Mouse (Mus musculus) heart, embryonic 13.5 days (tissue): ENCODE measurements around the gene Pak7. TPM values are rescaled to one million over a fixed set of nuclear protein-coding genes. Genes with fewer than 3 reads are reported as not detected.

ENCODE experiments used
- ATAC-seq: fragments of 200-750 bp; cut with Nextera tagmentation; 2 replicates; pipeline ENCODE4 v1.8.0; 2017; ENCODE audit warnings: moderate TSS enrichment; ENCODE audit not compliant: insufficient number of reproducible peaks, low FRiP score, low TSS enrichment; ENCODE audit errors: extremely low read depth
- H3K27ac ChIP-seq: fragments of 300-500 bp; sonication (generic); replicated peaks from 2 replicates; pipeline ENCODE4 v1.5.1; 2015; ENCODE audit warnings: moderate library complexity, mild to moderate bottlenecking, inconsistent platforms
- H3K27me3 ChIP-seq: fragments of 300-500 bp; sonication (generic); replicated peaks from 2 replicates; pipeline ENCODE4 v1.6.1; 2015; ENCODE audit warnings: mild to moderate bottlenecking, inconsistent platforms
- H3K36me3 ChIP-seq: fragments of 300-500 bp; sonication (generic); 2 replicates; pipeline ENCODE4 v1.6.1; 2015; ENCODE audit warnings: mild to moderate bottlenecking, inconsistent platforms
- H3K4me1 ChIP-seq: fragments of 300-500 bp; sonication (generic); 2 replicates; pipeline ENCODE4 v1.6.1; 2015; ENCODE audit warnings: inconsistent platforms
- H3K4me2 ChIP-seq: fragments of 300-500 bp; sonication (generic); 2 replicates; pipeline ENCODE4 v1.6.1; 2015; ENCODE audit warnings: inconsistent platforms, mild to moderate bottlenecking, moderate library complexity
- H3K4me3 ChIP-seq: fragments of 300-500 bp; sonication (generic); 2 replicates; pipeline ENCODE4 v1.5.1; 2015; ENCODE audit warnings: moderate library complexity, mild to moderate bottlenecking, inconsistent platforms
- H3K9ac ChIP-seq: fragments of 300-500 bp; sonication (generic); 2 replicates; pipeline ENCODE4 v1.6.1; 2015; ENCODE audit warnings: inconsistent platforms, mild to moderate bottlenecking, moderate library complexity
- H3K9me3 ChIP-seq: fragments of 300-500 bp; sonication (generic); 2 replicates; pipeline ENCODE4 v1.6.1; 2016; ENCODE audit warnings: inconsistent platforms
- WGBS: fragments of 180-500 bp; shearing (Covaris S2); methylation state at CpG from one replicate; pipeline ENCODE4 v1.1.7; 2015; ENCODE audit warnings: mixed read lengths; 5-methylcytosine and 5-hydroxymethylcytosine counted together
- polyA plus RNA-seq: library from polyadenylated mRNA; unstranded; fragments of >200 nt; fragmentation: Nextera tagmentation; extraction: Ambion mirVana; gene quantifications from 2 replicates; pipeline ENCODE4 v1.2.1, GENCODE M21; 2015

Pak7 gene
- polyA plus RNA-seq, 1 experiment from 2014 or later = 0.45 TPM

GRCm38 (mm10) chr2:136149530-136149929 is 238.2 kb downstream of the Pak7 start:
- no peak overlapping the region for H3K4me2 ChIP-seq
- no peaks in the 10 kb centered on the region for H3K4me1 ChIP-seq
- no peaks in the 10 kb centered on the region for H3K36me3 ChIP-seq
- no peaks in the 10 kb centered on the region for H3K27me3 ChIP-seq
- ATAC-seq = no peak
- H3K27ac ChIP-seq = no peak overlapping the region
- no peaks in the 10 kb centered on the region for H3K9me3 ChIP-seq
- no peak overlapping the region for H3K4me3 ChIP-seq
- no peak overlapping the region for H3K9ac ChIP-seq
- WGBS = 36% methylated on average over 4 of the region's 4 CpGs

DNA sequence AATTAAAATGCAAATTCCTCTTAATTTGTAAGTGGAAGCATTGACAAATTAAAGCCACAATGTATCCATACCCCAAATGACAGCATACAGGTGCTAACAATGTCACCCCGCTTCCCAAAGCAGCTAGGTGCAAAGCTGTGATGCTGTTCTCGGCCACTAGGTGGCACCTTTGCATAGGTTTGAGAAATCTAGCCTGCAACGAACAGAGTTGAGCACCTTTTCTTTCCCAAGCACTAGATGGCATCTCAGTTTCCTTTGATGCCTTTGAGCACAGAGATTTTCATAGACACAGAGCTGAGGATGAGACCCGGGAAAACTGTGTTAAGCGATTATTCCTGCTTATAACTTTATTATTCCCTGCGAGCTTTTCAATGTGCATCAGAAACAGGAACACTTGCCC is 238.8 kb downstream of the Pak7 start:
- Histone ChIP-seq H3K4me1 (no peaks in the 10 kb centered on the region), H3K27ac (no peak overlapping the region), H3K9me3 (no peaks in the 10 kb centered on the region), H3K4me2 (peak overlapping the region; percentile 44; the same call in 1 of the 2 replicates), H3K36me3 (no peaks in the 10 kb centered on the region), H3K4me3 (no peak overlapping the region), H3K27me3 (no peaks in the 10 kb centered on the region), H3K9ac (no peak overlapping the region)
- WGBS = 5% methylated on average over 6 of the region's 6 CpGs
- ATAC-seq = no peak

DNA sequence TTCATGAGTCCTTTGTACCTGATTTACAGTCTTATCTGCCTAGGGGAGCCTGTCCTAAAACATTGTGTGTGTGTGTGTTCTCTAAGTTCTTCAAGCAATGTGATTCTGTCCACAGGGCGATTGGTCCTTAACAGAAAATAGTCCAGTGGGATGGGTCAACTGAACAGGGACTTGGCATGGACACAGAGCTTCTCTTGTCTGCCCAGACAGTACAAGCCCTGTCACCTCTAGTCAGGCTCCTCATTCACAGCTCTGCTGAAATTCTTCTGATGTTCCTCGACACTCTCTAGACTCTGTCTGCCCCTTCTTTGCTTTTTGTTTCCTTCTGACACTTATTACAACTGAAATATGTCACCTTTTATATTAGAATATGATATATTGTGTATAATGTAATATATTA is 247.0 kb downstream of the Pak7 start:
- H3K4me2 ChIP-seq = no peak overlapping the region
- H3K27ac ChIP-seq = no peak overlapping the region
- no peak overlapping the region for H3K4me3 ChIP-seq
- 29% methylated on average over 2 of the region's 2 CpGs for WGBS
- H3K4me1 ChIP-seq = no peaks in the 10 kb centered on the region
- H3K36me3 ChIP-seq = no peaks in the 10 kb centered on the region
- no peak for ATAC-seq
- no peaks in the 10 kb centered on the region for H3K27me3 ChIP-seq
- H3K9ac ChIP-seq = no peak overlapping the region
- no peaks in the 10 kb centered on the region for H3K9me3 ChIP-seq

DNA sequence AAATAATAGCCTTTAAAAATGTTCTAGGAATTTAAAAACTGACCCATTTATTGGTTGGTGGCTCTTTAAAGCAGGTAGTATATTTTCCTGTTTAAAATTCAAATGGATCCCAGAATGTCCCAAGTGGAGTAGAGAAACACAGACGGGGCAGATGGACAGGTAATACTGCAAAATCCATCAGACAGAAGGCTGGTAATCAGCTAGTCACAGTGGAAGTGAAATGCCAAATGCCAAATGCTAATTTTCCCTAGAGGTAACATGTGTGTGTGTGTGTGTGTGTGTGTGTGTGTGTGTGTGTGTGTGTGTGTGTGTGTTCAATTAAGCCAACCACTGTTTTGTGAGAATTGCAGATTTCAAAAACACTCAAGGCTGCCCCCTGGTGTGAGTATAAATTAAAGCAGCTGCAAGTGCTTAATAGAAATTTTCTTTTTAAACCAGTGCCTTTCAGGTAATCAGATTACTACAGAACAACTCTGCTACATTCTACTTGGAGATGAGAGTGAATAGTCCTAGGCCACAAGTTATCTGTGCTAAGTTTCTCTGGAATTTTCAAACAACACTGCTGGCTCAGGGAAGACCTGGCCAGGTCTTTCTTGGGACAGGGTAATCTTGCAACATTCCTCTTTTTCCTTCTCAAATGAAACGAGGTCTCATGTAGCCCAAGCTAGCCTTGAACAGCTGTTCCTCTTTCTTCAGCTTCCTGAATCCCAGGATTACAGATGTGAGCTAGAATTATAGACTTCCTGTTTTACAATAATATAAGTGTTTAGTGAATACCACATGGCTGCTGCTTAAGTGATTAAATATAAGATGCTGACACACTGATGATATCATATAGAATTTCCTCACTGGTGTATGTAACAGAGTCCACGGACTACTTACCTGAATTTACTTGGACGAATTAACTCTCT is 248.4 kb downstream of the Pak7 start:
- no peak overlapping the region for H3K9ac ChIP-seq
- H3K4me3 ChIP-seq = no peak overlapping the region
- no peaks in the 10 kb centered on the region for H3K27me3 ChIP-seq
- no peaks in the 10 kb centered on the region for H3K36me3 ChIP-seq
- no peak overlapping the region for H3K27ac ChIP-seq
- WGBS = 51% methylated on average over 4 of the region's 4 CpGs
- no peak overlapping the region for H3K4me2 ChIP-seq
- ATAC-seq = no peak
- no peaks in the 10 kb centered on the region for H3K9me3 ChIP-seq
- H3K4me1 ChIP-seq = no peaks in the 10 kb centered on the region

DNA sequence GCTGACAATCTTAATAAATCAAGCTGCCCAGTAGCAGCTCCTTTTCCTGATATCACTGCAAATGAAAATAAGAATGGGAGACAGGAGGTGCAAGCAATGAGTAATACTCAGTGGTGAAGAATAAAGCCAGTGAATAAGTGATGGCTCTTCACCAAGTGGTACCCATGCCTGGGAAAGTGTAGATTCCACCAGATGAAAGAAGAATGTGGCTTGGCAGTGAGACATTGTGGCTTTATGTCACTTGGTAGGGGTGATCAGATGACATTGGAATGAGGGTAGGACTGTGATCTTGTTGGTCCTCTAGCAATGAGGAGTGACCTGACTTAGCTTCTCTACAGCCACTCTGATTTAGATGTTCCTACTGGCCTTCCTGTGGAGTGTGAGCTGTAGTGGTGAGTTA is 249.3 kb downstream of the Pak7 start:
- no peaks in the 10 kb centered on the region for H3K4me1 ChIP-seq
- H3K27ac ChIP-seq = no peak overlapping the region
- no peak overlapping the region for H3K4me3 ChIP-seq
- no peak overlapping the region for H3K4me2 ChIP-seq
- no peaks in the 10 kb centered on the region for H3K9me3 ChIP-seq
- no peaks in the 10 kb centered on the region for H3K27me3 ChIP-seq
- no peak for ATAC-seq
- H3K9ac ChIP-seq = no peak overlapping the region
- H3K36me3 ChIP-seq = no peaks in the 10 kb centered on the region

DNA sequence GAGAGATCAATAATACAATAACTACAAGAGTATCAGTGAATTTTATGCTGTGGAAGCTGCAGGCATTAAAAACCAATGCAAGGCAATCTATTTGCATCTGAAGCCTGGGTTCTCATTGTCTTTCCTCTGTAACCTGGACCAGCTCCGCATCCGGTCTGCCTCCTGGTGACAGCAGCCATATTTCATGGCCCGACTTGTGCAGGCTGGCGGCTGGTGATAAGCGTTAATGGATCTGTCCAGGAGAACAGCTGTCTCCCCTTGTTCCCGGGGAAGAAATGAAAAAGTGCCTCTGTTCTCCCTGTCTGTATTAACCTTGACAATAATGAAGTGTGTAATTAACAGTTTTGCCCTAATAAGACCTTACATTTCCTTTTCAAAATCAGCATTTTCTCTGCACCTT is 265.9 kb downstream of the Pak7 start:
- ATAC-seq = no peak
- no peaks in the 10 kb centered on the region for H3K36me3 ChIP-seq
- H3K4me2 ChIP-seq = no peak overlapping the region
- 37% methylated on average over 6 of the region's 6 CpGs for WGBS
- H3K4me3 ChIP-seq = no peak overlapping the region
- H3K27me3 ChIP-seq = no peaks in the 10 kb centered on the region
- no peak overlapping the region for H3K9ac ChIP-seq
- no peak overlapping the region for H3K27ac ChIP-seq
- H3K9me3 ChIP-seq = no peaks in the 10 kb centered on the region
- H3K4me1 ChIP-seq = no peaks in the 10 kb centered on the region

DNA sequence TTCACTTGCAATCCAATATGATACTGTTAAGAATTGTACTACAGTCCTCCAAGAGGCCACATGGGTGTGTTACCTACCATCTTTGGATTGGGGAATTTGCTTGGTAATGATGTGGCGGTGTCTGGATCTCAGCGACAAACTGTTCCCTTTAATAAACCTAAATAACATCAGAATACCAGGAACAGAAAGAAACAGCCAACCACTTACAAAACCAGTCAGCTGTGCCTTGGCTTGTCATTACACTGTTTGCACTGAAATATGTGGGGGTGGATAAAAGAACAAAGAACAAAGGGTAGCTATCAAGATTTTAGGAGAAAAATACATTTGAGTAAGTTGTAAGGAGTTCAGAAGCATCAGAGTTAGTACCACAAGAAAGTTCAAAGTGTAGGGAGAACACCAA is 269.8 kb downstream of the Pak7 start:
- Histone ChIP-seq H3K4me3 (no peak overlapping the region), H3K27me3 (no peaks in the 10 kb centered on the region), H3K27ac (no peak overlapping the region), H3K4me1 (no peaks in the 10 kb centered on the region), H3K4me2 (no peak overlapping the region), H3K9ac (no peak overlapping the region), H3K9me3 (no peaks in the 10 kb centered on the region), H3K36me3 (no peaks in the 10 kb centered on the region)
- ATAC-seq = no peak
- 89% methylated on average over 2 of the region's 2 CpGs for WGBS

- no peak for ATAC-seq
- Histone ChIP-seq H3K9ac (no peak overlapping the region), H3K4me1 (no peaks in the 10 kb centered on the region), H3K4me2 (no peak overlapping the region), H3K4me3 (no peak overlapping the region), H3K9me3 (no peaks in the 10 kb centered on the region), H3K27ac (no peak overlapping the region), H3K27me3 (no peaks in the 10 kb centered on the region), H3K36me3 (no peaks in the 10 kb centered on the region)
- 69% methylated on average over 6 of the region's 6 CpGs for WGBS
Observed at GRCm38 (mm10) chr2:136113374-136113773, 274.4 kb downstream of the Pak7 start.

DNA sequence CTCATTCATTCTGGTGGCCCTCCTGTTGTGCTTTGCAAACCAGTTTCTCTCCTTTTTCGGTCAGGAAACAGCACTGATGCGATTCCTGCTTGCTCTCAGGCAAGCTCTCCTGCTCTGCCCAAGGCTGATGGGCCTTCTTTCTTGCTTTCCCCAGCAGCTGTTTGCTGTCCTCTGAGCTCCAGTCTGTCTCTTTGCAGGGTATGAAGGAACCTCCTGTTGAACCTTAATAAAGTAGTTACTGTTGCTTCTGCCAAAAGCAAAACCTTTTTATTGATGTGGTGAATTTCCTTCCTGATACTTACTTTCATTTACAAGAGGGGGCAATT is 278.8 kb downstream of the Pak7 start:
- H3K27me3 ChIP-seq = no peaks in the 10 kb centered on the region
- no peaks in the 10 kb centered on the region for H3K4me1 ChIP-seq
- WGBS = 18% methylated on average over 2 of the region's 2 CpGs
- H3K4me3 ChIP-seq = no peak overlapping the region
- H3K36me3 ChIP-seq = no peaks in the 10 kb centered on the region
- H3K9me3 ChIP-seq = no peaks in the 10 kb centered on the region
- no peak overlapping the region for H3K27ac ChIP-seq
- H3K9ac ChIP-seq = no peak overlapping the region
- no peak overlapping the region for H3K4me2 ChIP-seq
- no peak for ATAC-seq

GRCm38 (mm10) chr2:136108124-136109037 is 279.4 kb downstream of the Pak7 start:
- Histone ChIP-seq H3K9me3 (no peaks in the 10 kb centered on the region), H3K4me1 (no peaks in the 10 kb centered on the region), H3K4me3 (no peak overlapping the region), H3K9ac (no peak overlapping the region), H3K36me3 (no peaks in the 10 kb centered on the region), H3K4me2 (no peak overlapping the region), H3K27ac (no peak overlapping the region), H3K27me3 (no peaks in the 10 kb centered on the region)
- no peak for ATAC-seq
- WGBS = 33% methylated on average over 6 of the region's 6 CpGs

GRCm38 (mm10) chr2:136107597-136107996 is 280.2 kb downstream of the Pak7 start:
- no peak overlapping the region for H3K27ac ChIP-seq
- ATAC-seq = no peak
- H3K9me3 ChIP-seq = no peaks in the 10 kb centered on the region
- H3K27me3 ChIP-seq = no peaks in the 10 kb centered on the region
- no peak overlapping the region for H3K4me2 ChIP-seq
- no peak overlapping the region for H3K4me3 ChIP-seq
- no peaks in the 10 kb centered on the region for H3K36me3 ChIP-seq
- H3K9ac ChIP-seq = no peak overlapping the region
- H3K4me1 ChIP-seq = no peaks in the 10 kb centered on the region
